Mouse (Mus musculus): Measurements from ENCODE around the gene Rundc1.
"Not testable (repeated sequence)": the region's sequence is repeated elsewhere in the genome, so short reads cannot be mapped to it uniquely, and the experiment has no call there.

Rundc1 gene

GRCm38 (mm10) chr11:101442760-101443159, 17.9 kb downstream of the Rundc1 start:
- DNase-seq (ENCODE audit: low read depth, low spot score) = peak; percentile 42

DNA sequence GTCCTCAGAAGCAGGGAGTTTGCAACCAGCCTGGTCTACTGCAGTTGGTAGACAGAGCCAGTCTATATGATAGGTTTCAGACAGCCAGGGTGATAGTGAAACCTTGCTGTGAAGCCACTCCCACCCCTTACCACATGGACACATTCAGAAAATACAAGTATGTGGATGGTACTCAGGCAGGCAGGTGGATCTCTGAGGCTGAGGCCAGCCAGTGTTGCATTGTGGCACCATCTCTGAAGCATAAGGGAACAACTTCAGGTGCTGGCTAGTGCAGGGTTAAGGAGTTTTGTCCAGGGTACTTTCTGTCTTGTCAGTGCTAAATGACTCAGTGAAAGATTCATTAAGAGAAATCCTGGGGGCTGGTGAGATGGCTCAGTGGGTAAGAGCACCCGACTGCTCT, 21.4 kb downstream of the Rundc1 start:
- peak; percentile 50 for DNase-seq (ENCODE audit: low read depth, low spot score)

DNA sequence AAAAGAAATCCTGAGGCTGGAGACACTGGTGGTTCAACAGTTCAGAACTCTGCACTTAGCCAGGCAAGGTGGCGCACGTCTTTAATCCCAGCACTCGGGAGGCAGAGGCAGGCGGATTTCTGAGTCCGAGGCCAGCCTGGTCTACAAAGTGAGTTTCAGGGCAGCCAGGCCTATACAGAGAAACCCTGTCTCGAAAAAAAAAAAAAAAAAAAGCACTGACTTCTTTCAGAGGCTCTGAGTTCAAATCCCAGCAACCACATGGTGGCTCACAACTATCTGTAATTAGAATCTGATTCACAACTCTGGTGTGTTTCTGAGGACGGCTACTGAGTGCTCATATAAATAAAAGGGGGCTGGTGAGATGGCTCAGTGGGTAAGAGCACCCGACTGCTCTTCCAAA, 22.0 kb downstream of the Rundc1 start:
- DNase-seq (ENCODE audit: low read depth, low spot score) = not testable (repeated sequence)

DNA sequence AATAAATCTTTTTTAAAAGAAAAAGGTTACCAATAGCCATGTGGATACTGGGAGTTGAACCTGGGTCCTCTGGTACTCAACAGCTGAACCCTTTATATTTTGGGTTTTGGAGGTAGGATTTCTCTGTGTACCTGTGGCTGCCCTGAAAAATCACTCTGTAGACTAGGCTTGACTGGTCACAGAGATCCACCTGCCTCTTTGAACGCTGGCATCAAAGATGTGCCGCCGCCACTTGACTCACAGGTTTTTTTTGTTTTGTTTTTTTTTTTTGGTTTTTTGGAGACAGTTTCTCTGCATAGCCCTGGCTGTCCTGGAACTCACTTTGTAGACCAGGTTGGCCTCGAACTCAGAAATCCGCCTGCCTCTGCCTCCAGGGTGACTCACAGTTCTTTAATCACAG, 22.9 kb downstream of the Rundc1 start:
- no peak for DNase-seq (ENCODE audit: low read depth, low spot score)

- DNase-seq (ENCODE audit: low read depth, low spot score) = peak; percentile 98
These were observed 23.4 kb downstream of the Rundc1 start, which contains the start of gene Ifi35 for GRCm38 (mm10) chr11:101448274-101448746. Gene Ifi35 (plus strand): TSS chr11:101448407.

DNA sequence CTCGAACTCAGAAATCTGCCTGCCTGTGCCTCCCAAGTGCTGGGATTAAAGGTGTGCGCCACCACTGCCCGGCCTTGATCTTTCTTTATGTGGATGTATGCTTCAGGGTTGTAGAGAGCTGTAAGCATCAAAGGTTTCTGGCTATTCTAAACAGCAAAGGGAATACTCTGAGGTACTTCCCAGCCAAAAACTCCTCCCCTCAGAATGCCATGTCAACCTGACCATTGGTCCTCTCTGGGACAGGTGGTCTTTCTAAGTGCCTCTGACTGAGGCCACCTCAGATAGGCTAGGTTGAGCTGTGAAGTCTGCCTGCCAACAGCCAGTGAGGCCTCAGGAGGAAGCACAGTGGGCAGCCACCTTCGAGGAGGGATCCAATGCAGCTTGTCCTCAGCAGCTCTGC, 24.0 kb downstream of the Rundc1 start:
- peak; percentile 52 for DNase-seq (ENCODE audit: low read depth, low spot score)

GRCm38 (mm10) chr11:101449596-101449995, 24.7 kb downstream of the Rundc1 start:
- not testable (repeated sequence) for DNase-seq (ENCODE audit: low read depth, low spot score)

- DNase-seq (ENCODE audit: low read depth, low spot score) = peak; percentile 60
These were observed 25.5 kb downstream of the Rundc1 start for GRCm38 (mm10) chr11:101450394-101450793.

DNA sequence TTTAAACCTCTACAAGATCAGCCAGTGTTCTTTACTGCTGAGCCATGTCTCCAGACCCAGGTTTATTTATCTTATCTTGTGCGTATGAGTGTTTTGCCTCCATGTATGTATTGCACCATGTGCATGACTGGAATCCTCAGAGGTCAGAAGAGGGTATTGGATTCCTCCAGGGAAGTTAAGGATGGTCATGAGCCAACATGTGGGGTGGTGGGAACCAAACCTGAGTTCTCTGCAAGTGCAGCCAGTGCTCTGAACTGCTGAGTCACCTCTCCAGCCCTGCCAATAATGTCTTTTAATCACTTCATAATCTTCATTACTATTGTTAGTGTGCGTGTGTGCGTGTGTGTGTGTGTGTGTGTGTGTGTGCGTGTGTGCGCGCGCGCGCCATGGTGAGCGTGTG, 26.7 kb downstream of the Rundc1 start:
- peak; percentile 34 for DNase-seq (ENCODE audit: low read depth, low spot score)

DNA sequence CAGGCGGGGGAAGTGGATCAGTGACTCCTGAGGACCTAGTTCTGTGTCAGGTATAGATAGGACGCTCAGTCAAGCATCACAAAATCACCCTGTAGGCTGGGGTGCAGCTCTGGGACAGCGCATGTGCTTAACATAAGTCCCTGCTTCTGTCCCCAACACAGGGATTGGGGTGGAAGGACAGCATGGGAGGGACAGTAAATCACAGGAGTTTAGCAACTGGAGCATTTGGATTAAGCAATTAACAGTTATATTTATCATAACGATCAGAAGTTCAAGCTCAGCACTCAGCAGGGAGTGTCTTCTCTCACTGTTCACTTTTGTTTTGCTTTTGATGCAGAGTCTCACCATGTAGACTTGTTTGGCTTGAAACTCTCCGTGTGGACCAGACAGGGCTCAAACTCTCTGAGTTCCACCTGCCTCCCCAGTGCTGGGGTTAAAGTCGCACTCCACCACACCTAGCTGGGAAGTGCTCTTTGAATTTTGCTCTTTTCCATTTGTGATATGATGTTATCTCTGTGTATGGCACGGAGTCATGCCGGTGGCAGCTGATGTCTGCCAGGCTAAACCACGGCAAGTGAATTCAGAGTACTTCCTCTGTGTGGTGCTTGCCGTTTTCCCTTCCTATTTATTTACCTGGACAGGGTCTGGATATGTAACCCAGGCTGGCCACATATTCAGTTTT, 27.3 kb downstream of the Rundc1 start:
- DNase-seq (ENCODE audit: low read depth, low spot score) = no peak

DNA sequence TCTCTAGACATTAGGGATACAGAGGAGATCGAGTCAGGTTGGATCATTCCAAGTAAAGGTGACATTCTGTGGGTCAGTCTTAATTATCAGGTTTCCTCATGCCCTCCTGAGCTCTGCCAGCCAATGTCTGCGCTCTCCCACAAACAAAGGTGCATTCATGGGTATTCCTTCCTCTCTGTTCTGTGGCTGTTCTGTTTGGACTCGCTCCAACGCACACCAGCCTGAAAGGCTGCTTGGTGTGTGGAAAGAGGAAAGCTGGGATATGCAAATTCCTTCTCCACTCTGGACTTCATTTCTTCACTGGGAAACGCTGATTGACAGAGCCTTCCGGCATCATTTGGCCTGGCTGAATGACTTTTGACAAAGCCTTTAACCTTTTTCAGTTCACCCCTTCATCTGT, 29.8 kb downstream of the Rundc1 start:
- peak; percentile 54 for DNase-seq (ENCODE audit: low read depth, low spot score)

DNA sequence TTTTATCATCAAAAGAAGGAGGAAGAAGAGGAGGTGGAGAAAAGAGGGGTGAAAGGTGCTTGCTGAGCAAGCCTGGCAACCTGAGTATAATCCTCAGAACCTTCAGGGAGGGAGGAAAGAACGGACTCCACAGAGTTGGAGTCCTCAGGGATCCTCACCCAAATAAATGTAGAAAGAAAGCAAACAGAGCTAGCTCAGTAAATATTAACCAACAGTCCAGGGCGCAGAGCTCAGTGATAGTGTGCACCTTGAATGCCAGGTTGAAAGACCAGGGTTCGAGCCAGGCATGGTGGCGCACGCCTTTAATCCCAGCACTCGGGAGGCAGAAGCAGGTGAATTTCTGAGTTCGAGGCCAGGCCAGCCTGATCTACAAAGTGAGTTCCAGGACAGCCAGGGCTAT, 30.7 kb downstream of the Rundc1 start:
- no peak for DNase-seq (ENCODE audit: low read depth, low spot score)

GRCm38 (mm10) chr11:101457631-101458030, 32.7 kb downstream of the Rundc1 start:
- DNase-seq (ENCODE audit: low read depth, low spot score) = no peak

- no peak for DNase-seq (ENCODE audit: low read depth, low spot score)
These were observed 33.3 kb downstream of the Rundc1 start for GRCm38 (mm10) chr11:101458217-101458616.

- DNase-seq (ENCODE audit: low read depth, low spot score) = no peak
These were observed 34.8 kb downstream of the Rundc1 start for GRCm38 (mm10) chr11:101459716-101460115.

GRCm38 (mm10) chr11:101460321-101460720, 35.4 kb downstream of the Rundc1 start:
- DNase-seq (ENCODE audit: low read depth, low spot score) = no peak

DNA sequence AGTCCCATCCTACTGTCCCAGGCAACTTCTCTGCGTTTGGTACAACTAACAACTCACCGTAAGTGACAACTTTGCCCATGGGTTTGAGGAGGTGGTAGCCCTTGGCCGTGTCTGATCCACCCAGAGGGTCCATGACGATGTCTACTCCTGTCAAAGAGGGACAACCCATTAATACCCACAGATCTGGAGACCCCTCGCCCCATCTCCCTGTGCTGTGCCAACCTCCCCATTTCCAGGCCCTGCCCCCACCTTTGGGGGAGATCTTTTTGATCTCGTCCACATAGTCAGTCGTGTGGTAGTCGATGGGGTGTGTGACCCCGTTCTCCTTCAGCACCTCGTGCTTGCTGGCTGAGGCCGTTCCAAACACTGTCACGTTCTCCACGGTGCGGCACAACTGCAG, 37.3 kb downstream of the Rundc1 start:
- DNase-seq (ENCODE audit: low read depth, low spot score) = no peak

- no peak for DNase-seq (ENCODE audit: low read depth, low spot score)
These were observed 37.9 kb downstream of the Rundc1 start for GRCm38 (mm10) chr11:101462583-101463440.

DNA sequence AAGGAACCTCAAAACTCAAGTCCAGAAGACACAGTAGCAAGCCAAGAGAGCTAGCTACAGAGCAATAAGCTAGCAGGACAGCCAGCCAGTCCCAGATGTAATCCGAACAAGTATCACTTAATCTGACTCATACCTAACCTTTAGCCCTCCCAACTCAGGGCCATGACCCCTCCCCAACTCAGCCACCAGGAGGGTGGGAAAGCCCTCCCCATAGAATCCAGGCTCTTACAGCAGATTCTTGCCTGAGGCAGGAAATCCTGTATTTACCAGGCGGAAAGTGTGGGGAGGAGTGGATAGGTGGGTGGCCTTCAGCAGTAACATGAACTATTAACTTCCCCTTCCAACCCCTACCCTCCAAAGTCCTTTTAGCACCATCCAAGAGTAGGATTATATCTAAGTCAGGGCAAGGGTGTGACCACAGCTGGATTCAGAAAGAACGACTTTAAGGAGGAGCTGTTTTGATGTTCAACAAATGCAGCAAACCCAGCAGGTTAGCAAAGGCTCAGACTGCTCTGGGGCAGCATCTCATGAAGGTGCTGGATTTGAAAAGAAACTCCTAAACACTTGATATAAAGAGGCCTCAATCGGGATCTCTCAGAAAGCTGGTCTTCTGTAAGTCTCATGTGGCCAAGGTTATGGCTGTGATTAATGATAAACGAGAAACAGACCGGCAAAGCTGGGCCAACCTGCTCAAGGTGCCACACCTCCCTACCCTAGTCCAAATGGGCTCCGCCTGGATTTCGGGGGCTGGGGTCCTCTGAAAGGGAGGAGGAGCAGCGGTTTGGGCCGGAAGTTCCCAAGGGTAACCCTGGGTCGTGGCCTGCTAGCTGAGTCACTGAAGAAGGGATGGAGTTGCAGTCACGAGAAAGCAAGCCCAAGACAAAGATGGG, 39.6 kb downstream of the Rundc1 start, which contains the start of gene Rnd2:
TSS of gene Rnd2 (plus strand) at position 789 of the 890 bp plus-strand sequence.
- DNase-seq (ENCODE audit: low read depth, low spot score) = peak; percentile 62

DNA sequence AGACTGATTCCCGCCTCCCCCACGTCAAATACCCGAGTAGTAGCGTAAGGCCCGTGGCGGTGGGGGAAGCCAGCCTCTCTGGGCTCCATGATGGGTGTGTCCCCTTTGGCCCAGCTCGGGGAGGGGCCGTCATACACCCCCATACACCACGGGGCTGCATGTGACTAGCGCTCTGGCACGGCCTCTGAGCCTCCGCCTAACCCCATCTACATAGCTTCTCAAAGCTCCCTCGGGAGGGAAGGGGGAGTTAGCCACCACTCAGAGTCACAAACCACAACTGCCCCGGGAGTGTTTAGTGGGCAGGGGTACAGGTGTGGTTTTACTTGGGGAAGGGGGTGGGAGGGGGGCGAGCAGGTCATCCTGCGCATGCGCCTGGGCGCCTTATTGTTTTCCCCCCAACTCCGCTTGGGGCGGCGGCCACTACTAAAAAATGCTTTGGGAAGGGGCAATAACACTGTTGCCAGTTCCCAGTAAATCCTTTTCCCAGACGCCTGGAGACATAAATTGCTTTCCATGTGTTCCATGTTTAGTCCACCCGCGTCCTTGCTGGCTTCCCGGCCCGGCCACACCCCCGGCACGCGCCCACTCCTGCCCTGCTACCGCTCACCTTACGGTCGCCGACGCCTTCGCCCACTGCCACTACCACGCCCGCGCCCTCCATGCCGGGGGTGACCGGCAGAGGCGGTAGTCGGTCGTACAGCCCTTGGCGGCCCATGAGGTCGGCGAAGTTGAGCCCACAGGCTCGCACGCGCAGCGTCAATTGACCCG, 40.4 kb downstream of the Rundc1 start:
- DNase-seq (ENCODE audit: low read depth, low spot score) = peak; percentile 90
